Mouse (Mus musculus) T-helper 17 cell (primary cell): Measurements from ENCODE around the gene Gm11639.

Source experiments
- in situ Hi-C, 2 experiments: fragments of 300-600 bp; cut with MboI, MseI; formaldehyde crosslinking; loops; 1 replicate in 1 of 2; 2 replicates in 1 of 2; pipeline ENCODE4 v1.15.1; 2025; ENCODE audit warnings: high pct_unique_total_duplicates in 2 of 2

Gene Gm11639

DNA sequence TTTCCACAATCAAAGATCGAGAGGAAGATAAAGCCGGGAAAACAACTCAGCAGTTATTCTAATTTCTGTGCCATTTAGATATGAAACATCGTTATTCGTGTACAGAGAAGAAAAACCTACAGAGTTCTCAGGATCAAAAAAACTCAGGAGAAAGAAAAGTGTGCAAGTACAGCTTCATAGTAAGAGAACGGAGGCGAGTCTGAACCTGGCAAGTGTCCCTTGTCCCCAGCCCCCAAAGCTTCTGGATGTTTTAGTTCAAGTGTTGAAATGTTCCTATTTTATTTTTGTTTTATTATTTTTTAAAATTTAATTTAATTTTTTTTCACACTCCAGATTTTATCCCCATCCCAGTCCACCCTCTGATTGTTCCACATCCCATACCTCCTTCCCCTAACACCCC lies 7.7 kb downstream of the Gm11639 start:
- in situ Hi-C loops: loop anchor here in 1 of 2 experiments (10.0 kb wide), 1 partner anchor 1212 kb away; no protein-coding TSS in a partner anchor

DNA sequence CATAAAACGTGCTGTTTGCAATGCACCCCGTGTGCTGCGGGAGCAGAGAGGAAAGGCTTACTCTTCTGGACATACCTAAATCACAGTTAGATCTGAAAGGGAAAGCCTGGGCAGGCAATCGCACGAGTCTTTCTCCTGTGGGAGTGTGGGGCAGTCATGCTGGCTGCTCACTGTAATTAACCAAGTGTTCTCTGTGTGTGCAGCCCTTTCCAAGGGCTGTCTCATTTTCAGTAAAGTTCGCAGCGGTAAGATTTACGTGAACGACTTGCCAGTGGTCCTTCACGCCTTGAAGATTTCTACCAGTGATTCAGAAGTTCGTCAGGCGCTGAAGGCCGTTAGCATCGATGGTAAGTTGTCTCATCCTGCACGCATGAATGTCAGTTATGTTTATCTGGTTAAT lies 18.6 kb downstream of the Gm11639 start:
- in situ Hi-C loops: no loop called here

DNA sequence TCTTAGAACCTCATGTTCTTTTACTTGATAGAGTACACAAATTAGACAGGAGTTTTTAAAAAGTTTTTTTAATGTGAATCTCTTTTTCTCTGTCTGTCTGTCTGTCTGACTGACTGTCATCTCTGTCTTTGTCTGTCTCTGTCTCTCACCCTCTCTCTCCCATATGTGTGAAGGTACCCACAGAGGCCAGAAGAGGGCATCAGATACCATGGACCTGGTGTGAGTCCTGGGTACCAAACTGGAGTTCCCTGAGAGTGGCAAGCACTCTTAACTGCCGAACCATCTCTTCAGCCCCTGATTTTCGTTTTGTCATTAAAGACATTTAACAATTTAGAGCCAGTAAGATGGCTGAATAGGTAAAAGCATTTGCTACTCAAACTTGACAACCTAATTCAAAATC lies 21.6 kb downstream of the Gm11639 start:
- in situ Hi-C loops: no loop called here

DNA sequence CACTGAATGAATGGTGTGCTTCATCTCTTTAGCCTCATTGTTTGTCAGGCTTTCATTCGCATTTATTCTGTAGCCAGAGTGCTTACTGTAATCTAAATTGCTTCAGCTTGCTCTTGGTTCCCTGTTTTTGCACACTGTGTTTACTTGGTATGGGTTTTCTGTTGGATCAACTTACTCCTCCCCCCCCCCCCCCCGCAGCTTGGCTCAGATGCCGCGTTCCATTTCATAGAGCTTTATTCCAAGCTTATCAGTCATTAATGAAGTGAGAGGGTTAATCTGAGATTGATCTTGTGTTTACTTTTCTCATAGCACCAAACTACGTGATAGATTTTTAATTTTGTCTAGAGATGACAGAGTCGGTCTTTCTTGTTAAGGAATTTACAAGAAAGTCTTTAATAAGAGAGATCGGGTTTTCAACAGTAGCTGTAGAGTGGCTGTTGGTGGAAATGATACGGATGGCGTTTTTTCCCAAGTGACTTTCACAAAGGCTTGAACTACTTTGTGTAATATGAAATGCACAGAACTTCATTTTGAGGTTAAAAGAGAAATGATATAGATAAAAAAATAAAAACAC lies 59.6 kb downstream of the Gm11639 start:
- in situ Hi-C loops: no loop called here

DNA sequence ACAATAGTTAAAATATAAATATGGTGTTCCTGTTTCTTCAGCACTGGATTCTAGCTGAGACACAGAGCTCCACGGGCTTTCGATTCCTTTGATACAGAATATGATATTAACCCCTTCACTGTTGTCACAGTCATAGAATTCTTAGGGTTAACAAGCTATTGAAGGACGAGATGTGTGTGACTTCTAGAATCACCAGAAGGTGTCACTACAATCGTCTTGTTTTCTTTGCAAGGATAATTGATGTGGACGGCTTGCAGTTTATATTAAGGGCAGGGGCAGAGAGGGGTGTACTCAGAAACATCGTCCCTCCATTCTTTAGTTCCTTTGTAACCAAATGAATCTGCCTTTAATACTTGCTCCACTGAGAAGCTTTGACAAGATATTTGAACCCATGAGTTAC lies 80.3 kb downstream of the Gm11639 start:
- in situ Hi-C loops: loop anchor here in 1 of 2 experiments (5.0 kb wide), 1 partner anchor 92 kb away; no protein-coding TSS in a partner anchor

DNA sequence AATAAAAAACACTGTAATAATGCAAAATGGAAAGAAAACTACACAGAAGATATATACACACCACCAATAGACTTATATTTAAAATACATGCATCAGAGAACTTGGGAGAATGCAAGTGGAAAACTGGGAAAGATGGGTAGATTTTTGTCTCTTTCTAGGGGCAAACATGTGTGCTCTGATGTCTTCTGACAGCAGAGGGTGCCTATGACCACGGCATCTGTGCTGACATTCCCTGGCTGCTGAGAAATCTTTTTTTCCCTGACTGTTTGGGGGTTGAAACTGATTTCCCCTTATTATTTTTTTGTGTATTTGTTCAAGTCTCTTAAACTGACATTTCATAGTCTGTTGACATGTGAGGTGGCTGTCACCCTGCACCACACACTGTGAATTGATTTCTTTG lies 81.6 kb downstream of the Gm11639 start:
- in situ Hi-C loops: loop anchor here in 1 of 2 experiments (5.0 kb wide), 1 partner anchor 90 kb away; no protein-coding TSS in a partner anchor

DNA sequence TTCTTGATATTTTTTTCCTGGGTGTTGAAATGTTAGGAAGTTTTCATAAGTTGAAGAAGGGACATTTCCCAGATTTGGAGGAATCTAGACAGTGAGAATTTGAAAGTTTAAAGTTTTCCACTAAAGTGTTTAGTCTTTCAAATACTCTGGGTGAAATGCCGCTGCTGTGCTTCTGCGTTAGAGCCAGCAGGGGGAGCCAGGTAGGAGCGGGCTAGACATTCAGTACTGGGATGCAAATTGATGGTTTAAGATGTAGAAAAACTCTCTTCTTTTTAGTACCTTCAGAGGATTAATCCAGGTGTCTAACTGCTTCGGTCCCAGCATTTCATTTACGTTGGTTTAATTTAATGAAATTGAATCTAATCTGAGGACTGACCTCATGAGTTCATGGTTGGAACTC lies 82.6 kb downstream of the Gm11639 start:
- in situ Hi-C loops: loop anchor here in 1 of 2 experiments (5.0 kb wide), 1 partner anchor 89 kb away; no protein-coding TSS in a partner anchor

DNA sequence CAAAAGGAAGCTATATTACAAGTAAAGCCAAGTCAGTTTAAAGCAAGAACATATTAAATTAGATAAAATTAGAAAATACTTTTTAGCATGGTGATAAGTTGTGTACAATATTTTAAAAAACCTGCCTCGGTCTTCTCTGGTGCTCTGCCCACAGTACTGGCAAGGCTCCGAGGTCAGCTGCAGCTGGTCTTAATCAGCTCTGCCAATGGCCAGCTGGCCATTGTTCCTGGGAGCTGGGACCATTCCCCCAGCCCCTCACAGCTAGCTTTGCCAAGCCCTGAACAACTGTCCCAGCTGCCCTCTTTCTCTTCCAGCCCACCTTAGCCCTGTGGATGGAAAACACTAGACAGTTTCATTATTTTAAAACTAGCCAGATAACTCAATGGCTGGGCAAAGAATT lies 93.3 kb downstream of the Gm11639 start:
- in situ Hi-C loops: no loop called here

DNA sequence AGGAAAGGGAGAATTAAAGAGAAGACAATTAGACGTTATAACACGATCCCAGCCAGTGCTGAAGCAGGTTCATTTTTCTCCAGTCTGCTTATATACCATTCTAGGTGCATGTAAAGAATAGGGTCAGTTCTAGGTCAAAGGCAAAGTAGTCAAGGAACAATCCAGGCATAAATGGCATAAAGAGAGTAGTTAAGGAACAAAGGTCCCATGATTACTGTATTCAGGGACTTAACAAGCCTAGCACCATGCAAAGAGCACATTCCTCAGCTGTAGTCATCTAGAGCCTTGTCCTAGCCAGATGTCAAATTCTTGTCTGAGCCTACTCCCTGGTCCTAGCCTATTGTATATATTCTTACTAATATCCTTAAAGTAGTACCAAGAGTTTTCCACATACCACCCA lies 259.2 kb downstream of the Gm11639 start:
- in situ Hi-C loops: no loop called here

DNA sequence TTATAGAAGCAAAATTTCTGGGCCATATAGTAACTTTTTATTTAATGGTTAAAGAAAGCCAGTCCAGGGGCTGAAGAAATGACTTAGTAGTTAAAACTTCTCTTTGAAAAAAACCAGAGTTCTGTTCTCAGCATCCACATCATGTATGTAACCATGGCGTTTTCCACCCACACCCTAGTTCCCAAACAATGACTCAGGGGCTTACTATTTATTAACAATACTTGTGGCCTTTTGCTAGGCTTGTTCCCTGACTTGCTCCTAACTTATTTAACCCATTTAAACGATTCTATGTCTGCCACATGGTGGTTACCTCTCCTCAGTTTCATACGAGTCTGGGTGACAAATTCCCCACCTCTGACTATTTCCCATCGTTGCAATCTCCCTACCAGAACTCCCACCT lies 266.8 kb downstream of the Gm11639 start:
- in situ Hi-C loops: no loop called here

DNA sequence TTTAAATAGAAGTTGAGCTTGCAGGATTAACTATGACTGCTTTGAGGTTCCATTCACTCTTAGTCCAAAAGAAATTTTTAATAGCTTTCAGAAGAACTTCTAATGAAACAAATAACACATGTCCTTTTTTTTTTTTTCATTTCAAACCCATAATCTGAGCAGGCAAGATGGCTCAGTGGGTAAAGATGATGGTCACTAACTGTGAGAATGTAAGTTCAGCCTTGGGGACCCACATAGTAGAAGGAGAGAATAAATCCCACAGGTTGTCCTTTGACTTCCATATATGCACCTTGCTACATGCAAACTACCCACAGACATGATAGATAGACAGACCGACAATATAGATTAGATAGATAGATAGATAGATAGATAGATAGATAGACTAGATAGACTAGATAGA lies 282.4 kb downstream of the Gm11639 start:
- in situ Hi-C loops: no loop called here

DNA sequence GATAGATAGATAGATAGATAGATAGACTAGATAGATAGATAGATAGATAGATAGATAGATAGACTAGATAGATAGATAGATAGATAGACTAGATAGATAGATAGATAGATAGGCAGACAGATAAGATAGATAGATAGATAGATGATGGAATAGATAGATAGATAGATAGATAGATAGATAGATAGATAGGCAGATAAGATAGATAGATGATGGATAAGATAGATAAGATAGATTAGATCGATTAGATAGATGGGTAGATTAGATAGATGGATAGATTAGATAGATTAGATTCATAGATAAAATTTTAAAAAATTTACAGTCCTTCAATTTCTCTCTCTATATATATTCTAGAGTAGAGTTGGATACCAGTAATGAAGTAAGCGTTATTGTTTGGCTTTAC lies 282.9 kb downstream of the Gm11639 start:
- in situ Hi-C loops: no loop called here

DNA sequence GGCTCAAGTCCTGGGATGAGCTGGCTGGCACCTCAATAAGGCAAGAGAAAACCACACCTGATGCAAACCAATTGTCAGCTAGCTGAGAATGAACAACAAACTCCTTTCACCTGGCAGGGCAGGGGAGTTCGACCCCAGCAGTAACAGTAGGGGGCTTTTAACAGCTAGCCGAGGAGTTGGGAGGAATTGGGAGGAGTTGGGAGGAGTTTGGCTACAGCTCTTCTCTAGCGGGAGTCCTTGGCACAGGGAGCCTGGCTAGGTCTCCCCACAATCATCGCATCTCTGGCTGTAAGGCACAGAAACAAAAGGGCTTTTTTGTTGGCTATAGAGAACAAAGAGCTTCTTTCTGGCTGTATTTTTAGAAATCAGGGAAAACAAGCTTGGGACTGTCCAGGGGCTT lies 285.8 kb downstream of the Gm11639 start:
- in situ Hi-C loops: no loop called here

DNA sequence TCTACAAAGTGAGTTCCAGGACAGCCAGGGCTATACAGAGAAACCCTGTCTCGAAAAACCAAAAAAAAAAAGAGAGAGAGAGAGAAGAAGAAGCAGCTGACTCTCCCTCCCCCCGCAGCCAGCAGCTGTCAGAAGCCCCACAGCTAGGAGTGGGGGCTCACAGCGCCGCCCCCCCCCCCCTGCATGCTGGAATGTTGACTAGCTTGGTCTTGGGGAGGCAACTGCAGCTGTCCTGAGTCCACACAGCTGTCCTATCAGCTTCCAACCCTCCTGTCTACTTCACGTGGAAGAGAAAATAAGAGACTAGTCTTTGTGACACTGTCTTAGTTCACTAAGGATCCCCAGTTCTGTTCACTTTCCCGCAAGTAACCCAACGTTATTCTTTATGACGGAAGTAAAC lies 287.0 kb downstream of the Gm11639 start:
- in situ Hi-C loops: no loop called here

DNA sequence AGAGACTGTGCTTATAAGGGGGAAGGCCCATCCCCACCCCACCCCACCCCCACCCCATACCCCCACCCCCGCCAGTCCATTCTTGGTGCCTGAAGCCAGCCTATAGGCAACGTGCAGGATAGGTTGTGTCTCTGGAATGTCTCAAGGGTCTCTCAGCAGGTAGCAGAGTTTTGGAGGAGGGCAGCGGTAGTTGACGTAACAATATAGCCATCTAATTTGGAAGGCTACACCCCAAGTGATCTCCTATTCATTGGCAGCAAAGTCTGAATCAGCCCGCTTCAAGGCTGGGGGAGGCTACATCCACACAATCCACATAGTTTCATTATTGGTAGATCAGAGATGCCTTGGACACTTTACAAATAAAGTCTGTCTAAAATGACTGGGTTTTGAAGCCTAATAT lies 292.5 kb downstream of the Gm11639 start:
- in situ Hi-C loops: no loop called here

DNA sequence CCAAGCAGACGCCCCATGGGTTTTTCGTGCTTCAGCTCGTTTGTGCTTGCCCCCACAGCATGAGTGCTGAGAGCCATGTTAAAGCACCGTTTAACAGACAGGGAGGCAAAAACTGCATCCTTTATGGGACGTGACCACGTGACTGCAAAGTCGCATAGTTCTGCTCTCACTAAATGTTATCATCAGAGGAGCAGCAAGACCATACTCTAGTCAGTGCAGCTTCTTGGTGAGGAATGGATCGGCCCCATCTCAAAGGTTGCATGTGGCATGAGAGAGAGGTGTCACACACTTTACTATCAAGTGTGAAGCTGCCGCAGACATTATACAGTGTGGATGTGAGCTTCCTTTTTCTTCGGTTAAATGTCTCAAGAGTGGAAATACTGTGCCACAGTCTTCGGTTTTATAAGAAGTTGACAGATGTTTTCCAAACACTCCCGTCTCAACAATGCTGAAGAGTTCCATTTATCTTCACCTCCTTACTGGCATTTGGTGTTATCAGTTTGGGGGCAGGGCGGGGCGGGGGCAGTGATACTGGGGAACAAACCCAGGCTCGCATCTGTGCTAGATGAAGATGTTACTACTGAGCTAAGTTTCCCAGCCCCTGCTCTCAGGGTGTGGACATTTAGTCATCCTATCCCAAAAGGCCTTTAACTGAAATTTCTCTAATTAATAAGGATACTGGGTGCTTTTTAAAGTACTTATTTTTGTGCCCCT lies 296.0 kb downstream of the Gm11639 start:
- in situ Hi-C loops: no loop called here

DNA sequence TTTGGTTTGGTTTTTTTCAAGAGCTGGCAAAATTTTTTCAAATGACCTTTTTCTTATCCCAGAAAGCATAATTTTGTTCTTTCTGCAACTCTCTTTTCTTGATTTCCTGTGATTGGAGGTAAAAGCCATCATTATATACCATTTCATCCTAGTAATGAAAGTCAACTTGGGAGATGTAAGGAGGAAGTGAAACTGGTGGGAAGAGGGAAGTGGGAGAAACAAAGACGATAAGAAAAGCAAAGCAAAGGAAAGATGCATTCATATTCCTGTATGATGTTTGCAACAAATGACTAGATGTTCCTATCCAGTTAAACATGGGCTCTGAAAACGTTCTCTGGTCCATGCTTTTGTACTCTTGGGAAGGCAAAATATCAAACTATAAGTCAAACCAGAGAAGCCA lies 323.7 kb downstream of the Gm11639 start:
- in situ Hi-C loops: loop anchor here in 1 of 2 experiments (10.0 kb wide), 1 partner anchor 1004 kb away; no protein-coding TSS in a partner anchor

DNA sequence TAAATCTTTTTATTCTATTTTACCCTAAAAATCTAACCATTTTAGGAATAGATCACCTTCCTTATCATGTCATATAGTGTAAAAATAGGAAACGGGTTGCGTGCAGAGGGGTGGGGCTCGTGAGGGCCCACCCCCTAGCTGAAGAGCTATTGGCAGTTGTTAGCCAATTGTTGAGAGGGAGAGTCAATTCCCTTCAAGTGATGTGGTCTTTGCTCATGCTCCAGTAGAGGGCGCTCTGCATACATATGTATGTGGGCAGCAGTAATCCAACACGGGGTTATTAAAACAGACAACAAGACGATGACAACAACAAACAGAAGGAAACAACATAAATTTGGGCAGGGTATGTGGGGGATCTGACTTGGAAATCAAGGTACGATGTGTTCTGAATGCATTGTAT lies 335.6 kb downstream of the Gm11639 start:
- in situ Hi-C loops: no loop called here

DNA sequence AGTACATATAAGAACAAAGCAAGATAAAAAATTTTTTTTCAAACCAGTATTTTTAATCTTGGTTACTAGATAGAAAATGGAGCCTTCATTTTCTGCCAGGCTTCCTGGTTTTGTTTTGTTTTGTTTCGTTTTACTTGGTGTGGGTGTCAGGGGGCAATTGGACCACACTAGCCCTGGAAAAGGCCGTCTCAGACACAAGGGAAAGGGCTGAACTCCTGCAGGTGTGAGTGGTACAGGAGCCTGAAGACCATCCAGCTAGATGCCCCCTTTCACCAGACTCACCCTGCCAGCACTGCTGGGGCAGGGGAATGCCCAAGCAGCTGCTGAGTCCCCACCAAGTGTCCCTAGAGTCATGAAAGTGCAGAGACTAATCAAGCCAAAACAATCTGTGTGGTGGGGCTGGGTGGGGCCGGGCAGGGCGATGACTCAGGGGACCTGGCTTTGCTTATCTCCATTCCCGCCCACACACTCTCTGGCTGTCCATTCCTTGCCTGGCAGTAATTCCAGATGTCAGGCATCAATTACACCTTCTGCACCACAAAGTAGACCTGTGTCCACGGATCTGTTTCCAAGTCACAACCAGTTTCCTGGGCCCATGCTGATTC lies 343.3 kb downstream of the Gm11639 start:
- in situ Hi-C loops: no loop called here

DNA sequence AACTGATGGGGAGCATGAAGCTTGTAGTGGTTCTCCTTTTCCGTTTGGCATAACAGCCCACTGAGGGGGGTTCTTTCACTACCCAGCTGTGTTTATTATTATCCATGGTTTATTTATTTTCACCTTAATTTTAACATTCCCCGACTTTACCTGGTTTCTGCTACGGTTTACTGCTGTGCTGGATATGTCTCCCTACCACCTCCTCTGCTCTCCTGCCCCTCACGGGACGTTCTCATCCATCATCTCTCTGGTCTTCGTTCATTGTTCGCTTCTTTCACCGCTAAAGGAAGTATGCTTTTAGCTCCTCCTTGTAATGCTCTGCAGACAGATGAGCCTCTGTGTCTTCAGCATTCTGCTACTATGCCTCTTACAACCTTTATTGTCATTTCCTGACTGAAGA lies 344.0 kb downstream of the Gm11639 start:
- in situ Hi-C loops: no loop called here

DNA sequence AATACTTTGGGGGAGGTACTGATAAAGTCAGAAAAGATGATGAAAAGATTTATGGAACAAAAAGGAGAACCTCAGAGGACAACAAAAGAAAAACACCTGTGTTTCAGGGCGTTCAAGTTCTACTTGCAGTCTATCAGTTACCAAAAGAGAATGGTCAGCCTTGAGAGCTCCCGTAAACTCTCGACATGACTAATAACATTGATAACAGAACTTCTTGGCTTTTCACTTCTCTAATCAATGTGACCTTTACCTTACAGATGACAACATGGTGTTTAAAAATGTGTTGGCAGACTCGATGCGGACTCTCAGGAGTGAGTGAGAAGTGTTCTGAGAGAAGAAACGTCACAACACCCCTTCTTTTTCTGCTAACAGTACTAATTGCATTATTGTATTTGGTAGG lies 344.7 kb downstream of the Gm11639 start:
- in situ Hi-C loops: no loop called here

DNA sequence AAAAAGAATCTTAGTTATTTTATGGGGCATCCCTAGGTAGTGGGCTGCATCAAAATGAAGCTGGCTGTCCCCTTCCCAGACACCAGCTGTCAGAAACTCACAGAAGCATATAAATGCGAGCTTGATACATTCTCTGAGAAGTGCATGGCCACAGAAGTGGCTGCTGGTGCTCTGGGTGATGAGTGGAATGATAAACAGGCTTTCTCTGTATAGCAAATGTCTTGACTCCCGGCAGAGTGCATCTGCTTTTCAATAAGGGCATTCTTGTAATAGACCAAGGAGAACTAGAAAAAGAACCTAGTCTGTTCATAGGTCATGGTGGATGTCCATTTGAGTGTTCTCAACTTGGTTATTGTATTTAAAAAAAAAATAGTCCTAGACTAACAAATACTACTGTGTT lies 345.6 kb downstream of the Gm11639 start:
- in situ Hi-C loops: no loop called here

DNA sequence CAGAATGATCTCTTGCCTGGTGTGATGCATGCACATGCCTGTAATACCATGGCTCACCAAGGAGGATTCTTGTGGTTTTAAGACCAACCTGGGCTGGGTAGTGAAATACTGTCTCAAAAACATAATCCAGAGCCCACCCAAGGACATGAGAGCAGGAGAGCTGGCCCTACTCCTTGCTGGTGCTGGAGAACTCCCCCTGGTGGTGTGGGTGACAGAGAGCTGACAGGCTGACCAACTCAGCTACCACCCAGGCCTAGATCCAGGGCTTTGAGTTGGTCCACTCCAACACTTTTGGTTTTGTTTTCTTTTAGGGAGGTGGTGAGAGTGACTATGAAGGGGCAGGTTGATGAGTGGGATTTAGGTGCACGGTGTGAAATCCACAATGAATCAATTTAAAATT lies 349.6 kb downstream of the Gm11639 start:
- in situ Hi-C loops: no loop called here
